Mouse (Mus musculus) bone marrow macrophage, adult 2 months (primary cell): ENCODE results near the gene Vav1.

Experiments used
- CTCF ChIP-seq: IDR thresholded peaks from 2 replicates; pipeline ENCODE4 v1.5.1; 2012; ENCODE audit warnings: low read depth, mild to moderate bottlenecking, low read length, moderate library complexity
- POLR2A ChIP-seq: IDR thresholded peaks from 2 replicates; pipeline ENCODE4 v1.6.1; 2012; ENCODE audit warnings: mild to moderate bottlenecking, low read depth, low read length, borderline replicate concordance

GRCm38 (mm10) chr17:57261286-57261685 lies 17.6 kb upstream of the Vav1 start:
- TF ChIP-seq CTCF (no peak), POLR2A (no peak)
